Mouse (Mus musculus): ENCODE measurements at regions not wholly inside any gene's neighbourhood (a gene's known extent, or its start where the extent isn't known, plus 50 kb on each side); places are given as distances from the start of the nearest gene placed in this dataset.

- no peak for TF ChIP-seq POLR2A (IDR thresholded peaks at IDR 0.05; ENCODE audit: borderline replicate concordance, extremely low read depth, low read depth, low read length)
- TF ChIP-seq CTCF (IDR thresholded peaks at IDR 0.05; ENCODE audit: insufficient read depth, low read length), result no peak
Measured at GRCm38 (mm10) chr4:54602513-54603205, 342.2 kb upstream of the Zfp462 start.
